Mouse (Mus musculus) thymus, postnatal 0 days (tissue): ENCODE measurements around the gene Tfap2d. TPM values are rescaled to one million over a fixed set of nuclear protein-coding genes. Genes with fewer than 3 reads are reported as not detected.

ENCODE experiments used
- DNase-seq: peaks from one replicate; pipeline ENCODE4 v3.0.0-alpha.2; 2015; ENCODE audit warnings: low spot score
- polyA plus RNA-seq: library from polyadenylated mRNA; unstranded; fragments of >200 nt; fragmentation: Nextera tagmentation; extraction: Ambion mirVana; gene quantifications from 2 replicates; pipeline ENCODE4 v1.2.1, GENCODE M21; 2015

The Tfap2d gene
- polyA plus RNA-seq, 1 experiment from 2014 or later, result not detected

DNA sequence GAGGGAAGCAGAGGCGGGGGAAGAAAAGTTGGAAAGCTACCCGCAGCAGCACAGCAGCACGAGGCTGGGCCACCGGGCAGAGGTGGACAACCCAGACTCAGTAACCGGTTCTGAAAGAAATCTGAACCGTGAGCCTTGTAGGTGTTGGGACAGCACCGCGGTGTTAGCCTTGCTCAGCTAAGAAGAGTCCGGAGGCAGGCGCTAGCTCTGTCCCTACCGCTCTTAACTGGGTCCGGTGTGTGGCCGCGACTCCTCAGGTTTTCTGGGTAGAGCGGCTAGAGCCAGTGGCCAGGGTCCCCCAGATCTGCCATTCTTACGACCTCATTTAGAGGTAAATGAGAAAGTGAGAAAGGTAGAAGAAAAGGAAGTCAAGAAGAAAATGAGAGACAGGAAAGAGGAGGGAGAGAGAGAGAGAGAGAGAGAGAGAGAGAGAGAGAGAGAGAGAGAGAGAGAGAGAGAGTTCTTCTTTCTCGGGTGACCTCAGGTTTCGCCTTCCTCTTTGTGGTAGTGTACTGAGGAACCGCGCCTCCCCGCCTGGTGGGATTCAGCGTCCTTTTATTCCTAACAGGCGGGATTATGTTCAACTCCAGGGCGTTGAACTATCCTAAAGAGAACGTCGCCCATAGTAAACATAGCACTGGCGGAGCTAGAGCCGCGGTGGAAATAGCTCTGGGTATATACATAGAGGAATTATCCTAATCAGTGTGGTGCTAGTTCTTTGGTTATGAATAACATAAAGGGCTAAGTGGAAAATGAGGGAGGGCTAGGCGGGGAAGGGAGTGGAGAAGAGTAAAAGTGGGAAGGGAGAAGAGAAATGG is 107.6 kb downstream of the Tfap2d start:
- no peak for DNase-seq

DNA sequence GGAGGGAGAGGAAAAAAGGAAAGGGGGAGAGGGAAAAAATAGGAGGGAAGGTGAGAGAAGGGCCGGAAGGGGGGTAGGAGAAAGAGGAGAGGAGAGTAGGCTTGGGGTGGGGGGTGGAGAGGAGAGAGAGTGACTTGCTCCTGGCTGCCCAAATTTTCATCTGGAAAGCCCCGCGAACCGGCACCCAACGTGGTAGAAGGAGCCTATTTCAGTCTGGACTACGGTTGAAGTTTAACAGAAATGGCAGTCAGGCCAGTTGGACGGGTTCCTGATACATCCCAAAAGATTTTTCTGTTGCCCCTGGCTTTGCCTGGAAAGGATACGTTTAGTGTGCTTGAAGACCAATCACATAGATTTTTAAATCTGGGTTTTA is 108.2 kb downstream of the Tfap2d start:
- no peak for DNase-seq

DNA sequence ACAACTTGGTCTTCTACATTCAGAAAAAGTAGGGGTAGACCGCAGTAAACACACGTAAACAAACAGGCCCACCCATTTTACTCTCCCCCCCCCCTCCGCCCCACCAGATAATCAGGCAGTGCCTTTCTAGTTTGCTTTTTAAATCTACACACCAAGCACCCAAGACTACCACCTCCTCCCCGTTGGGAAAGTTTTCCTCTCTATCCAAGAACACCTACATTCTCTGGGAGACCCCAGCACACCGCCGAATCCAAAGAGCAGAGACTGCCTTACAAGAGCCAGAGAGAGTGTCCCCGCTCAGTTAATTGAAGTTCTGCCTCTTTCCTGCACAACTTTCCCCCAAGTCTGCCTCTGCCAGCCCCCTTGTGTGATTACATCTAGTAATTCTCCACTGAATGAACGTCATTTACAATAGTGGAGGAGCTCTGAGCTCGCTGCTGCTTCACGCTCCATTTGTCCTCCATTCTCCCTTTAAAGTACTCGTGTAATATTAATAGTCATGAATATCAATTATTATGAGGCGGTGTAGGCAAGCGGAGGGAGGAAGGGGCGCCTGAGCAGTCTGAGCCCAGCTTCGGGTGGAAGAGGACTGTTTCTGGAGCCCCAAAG is 108.8 kb downstream of the Tfap2d start:
- no peak for DNase-seq

DNA sequence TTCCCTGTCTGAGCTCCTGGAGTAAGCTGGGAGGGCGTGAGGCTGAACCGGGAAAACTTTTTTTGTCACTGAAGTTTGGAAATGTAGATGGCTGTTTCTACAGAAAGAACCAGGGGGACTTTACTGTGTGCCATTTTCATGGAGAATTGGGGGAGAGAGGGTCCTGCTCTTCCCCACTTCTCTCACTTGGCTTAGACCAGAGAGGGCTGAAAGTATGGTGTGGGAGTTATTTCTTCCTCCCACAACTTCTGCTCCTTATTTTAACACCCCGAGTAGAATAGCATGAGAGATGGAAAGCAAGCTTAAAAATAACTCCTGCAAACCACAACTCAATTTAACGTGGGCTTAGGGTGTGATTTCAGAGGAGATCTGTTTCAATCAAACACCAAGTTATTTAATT is 109.9 kb downstream of the Tfap2d start:
- DNase-seq, result no peak

DNA sequence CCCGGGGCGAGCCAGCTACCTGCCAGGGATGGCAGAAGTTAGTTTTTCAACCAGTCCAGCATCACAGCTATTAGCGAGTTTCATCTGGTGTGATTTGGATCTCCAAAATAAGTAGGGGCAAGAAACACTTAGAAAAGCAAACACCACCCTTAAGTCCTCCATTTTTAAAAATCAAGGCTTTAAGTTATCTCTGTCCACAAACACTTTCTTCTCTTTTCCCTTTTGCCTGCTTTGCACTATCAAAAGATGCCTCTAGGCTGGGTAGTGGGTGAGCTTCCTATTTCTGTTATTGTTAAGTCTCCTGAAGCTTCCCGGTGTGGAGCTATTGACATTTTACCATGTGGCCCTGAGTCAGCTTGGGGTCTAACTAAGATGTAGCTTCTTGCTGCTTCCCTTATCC is 110.3 kb downstream of the Tfap2d start:
- no peak for DNase-seq

DNA sequence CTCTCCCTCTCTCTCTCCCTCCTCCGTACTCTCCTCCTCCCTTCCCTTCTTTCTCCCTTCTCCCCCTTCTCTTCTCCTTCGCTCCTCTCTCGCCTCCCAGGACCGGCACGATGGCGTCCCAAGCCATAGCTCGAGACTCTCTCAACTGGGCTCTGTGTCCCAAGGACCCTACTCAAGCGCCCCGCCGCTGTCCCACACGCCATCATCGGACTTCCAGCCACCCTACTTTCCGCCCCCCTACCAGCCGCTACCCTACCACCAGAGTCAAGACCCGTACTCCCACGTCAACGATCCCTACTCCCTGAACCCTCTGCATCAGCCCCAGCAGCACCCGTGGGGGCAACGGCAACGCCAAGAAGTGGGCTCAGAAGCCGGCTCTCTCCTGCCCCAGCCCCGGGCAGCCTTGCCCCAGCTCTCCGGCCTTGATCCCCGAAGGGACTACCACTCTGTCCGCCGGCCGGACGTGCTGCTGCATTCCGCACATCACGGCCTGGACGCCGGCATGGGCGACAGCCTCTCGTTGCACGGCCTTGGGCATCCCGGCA is 111.1 kb downstream of the Tfap2d start:
- DNase-seq, result no peak

Other genes starting within 250 kb of the Tfap2d start
- 0.68 and 0.79 TPM in 2 replicates for gene Tfap2b, start 105.9 kb downstream of the Tfap2d start, polyA plus RNA-seq